Mouse (Mus musculus) kidney, embryonic 14.5 days (tissue): ENCODE measurements around the gene Trrap. TPM values are rescaled to one million over a fixed set of nuclear protein-coding genes. Genes with fewer than 3 reads are reported as not detected.

Experiments used
- ATAC-seq: fragments of 200-750 bp; cut with Nextera tagmentation; 2 replicates; pipeline ENCODE4 v1.8.0; 2017; ENCODE audit warnings: moderate number of reproducible peaks, mild to moderate bottlenecking, moderate TSS enrichment, moderate library complexity; ENCODE audit not compliant: low FRiP score, low TSS enrichment
- H3K27ac ChIP-seq: fragments of 300-500 bp; sonication (generic); 2 replicates; pipeline ENCODE4 v1.5.1; 2014; ENCODE audit warnings: low read depth, mild to moderate bottlenecking, low read length, moderate library complexity, mixed read lengths
- H3K27me3 ChIP-seq: fragments of 300-500 bp; sonication (generic); 2 replicates; pipeline ENCODE4 v1.6.1; 2014; ENCODE audit warnings: mild to moderate bottlenecking, low read length; ENCODE audit not compliant: control insufficient read depth, insufficient read depth
- H3K36me3 ChIP-seq: fragments of 300-500 bp; sonication (generic); 2 replicates; pipeline ENCODE4 v1.6.1; 2014; ENCODE audit warnings: low read length, mixed read lengths; ENCODE audit not compliant: control insufficient read depth, insufficient read depth
- H3K4me1 ChIP-seq: fragments of 300-500 bp; sonication (generic); 2 replicates; pipeline ENCODE4 v1.6.1; 2014; ENCODE audit warnings: low read length, mixed read lengths; ENCODE audit not compliant: control insufficient read depth, insufficient read depth
- H3K4me2 ChIP-seq: fragments of 300-500 bp; sonication (generic); replicated peaks from 2 replicates; pipeline ENCODE4 v1.6.1; 2014; ENCODE audit warnings: low read depth, mild to moderate bottlenecking, low read length
- H3K4me3 ChIP-seq: fragments of 300-500 bp; sonication (generic); 2 replicates; pipeline ENCODE4 v1.5.1; 2014; ENCODE audit warnings: mild to moderate bottlenecking, low read length
- H3K9ac ChIP-seq: fragments of 300-500 bp; sonication (generic); 2 replicates; pipeline ENCODE4 v1.6.1; 2014; ENCODE audit warnings: low read depth, mild to moderate bottlenecking, low read length, moderate library complexity
- H3K9me3 ChIP-seq: fragments of 300-500 bp; sonication (generic); 2 replicates; pipeline ENCODE4 v1.6.1; 2016; ENCODE audit warnings: low read length; ENCODE audit not compliant: control insufficient read depth
- WGBS: fragments of 180-500 bp; shearing (Covaris S2); extraction: QIAGEN DNeasy Blood & Tissue Kit; methylation state at CpG from one replicate; pipeline ENCODE4 v1.1.7; 2014; 5-methylcytosine and 5-hydroxymethylcytosine counted together
- polyA plus RNA-seq: library from polyadenylated mRNA; unstranded; fragments of >200 nt; fragmentation: Nextera tagmentation; extraction: Ambion mirVana; gene quantifications from 2 replicates; pipeline ENCODE4 v1.2.1, GENCODE M21; 2014

The Trrap gene
- polyA plus RNA-seq, 1 experiment from 2014 or later = 110 TPM

- no peaks in the 10 kb centered on the region for H3K27me3 ChIP-seq
- no peak for ATAC-seq
- H3K27ac ChIP-seq = no peak overlapping the region
- H3K4me2 ChIP-seq = no peak overlapping the region
- H3K9ac ChIP-seq = no peak overlapping the region
- WGBS = 93% methylated on average over 8 of the region's 8 CpGs
- H3K9me3 ChIP-seq = no peaks in the 10 kb centered on the region
- H3K4me1 ChIP-seq = no peaks in the 10 kb centered on the region
- peaks cover 99% of the 10 kb centered on the region for H3K36me3 ChIP-seq
- no peak overlapping the region for H3K4me3 ChIP-seq
These were observed 35.5 kb downstream of the Trrap start for GRCm38 (mm10) chr5:144803066-144803465.

DNA sequence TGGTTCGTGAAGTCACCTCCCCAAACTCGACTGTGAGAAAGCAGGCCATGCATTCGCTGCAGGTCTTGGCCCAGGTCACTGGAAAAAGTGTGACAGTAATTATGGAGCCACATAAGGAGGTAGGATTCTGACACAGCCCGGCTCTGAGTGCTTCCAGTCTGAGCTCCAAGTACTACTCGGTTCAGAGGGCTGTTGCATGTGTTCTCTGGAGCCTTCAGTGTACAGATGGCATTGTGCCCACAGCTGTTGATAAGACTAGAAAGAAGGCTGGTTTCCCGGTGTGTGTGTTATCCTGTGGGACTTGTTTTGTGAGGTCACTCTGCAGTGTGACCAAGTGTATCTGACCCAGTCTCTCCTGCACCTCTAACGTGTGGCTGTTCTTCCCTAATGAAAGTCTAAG is 36.6 kb downstream of the Trrap start:
- H3K36me3 ChIP-seq = peaks cover 99% of the 10 kb centered on the region
- H3K27me3 ChIP-seq = no peaks in the 10 kb centered on the region
- H3K27ac ChIP-seq = no peak overlapping the region
- H3K9ac ChIP-seq = no peak overlapping the region
- H3K4me1 ChIP-seq = no peaks in the 10 kb centered on the region
- H3K4me3 ChIP-seq = no peak overlapping the region
- WGBS = 95% methylated on average over 7 of the region's 7 CpGs
- no peak for ATAC-seq
- no peaks in the 10 kb centered on the region for H3K9me3 ChIP-seq
- no peak overlapping the region for H3K4me2 ChIP-seq

GRCm38 (mm10) chr5:144806931-144807330 is 39.4 kb downstream of the Trrap start:
- Histone ChIP-seq H3K4me3 (no peak overlapping the region), H3K4me2 (no peak overlapping the region), H3K36me3 (peaks cover 99% of the 10 kb centered on the region), H3K4me1 (no peaks in the 10 kb centered on the region), H3K27me3 (no peaks in the 10 kb centered on the region), H3K9me3 (no peaks in the 10 kb centered on the region), H3K27ac (no peak overlapping the region), H3K9ac (no peak overlapping the region)
- ATAC-seq = no peak
- WGBS = 97% methylated on average over 10 of the region's 10 CpGs

DNA sequence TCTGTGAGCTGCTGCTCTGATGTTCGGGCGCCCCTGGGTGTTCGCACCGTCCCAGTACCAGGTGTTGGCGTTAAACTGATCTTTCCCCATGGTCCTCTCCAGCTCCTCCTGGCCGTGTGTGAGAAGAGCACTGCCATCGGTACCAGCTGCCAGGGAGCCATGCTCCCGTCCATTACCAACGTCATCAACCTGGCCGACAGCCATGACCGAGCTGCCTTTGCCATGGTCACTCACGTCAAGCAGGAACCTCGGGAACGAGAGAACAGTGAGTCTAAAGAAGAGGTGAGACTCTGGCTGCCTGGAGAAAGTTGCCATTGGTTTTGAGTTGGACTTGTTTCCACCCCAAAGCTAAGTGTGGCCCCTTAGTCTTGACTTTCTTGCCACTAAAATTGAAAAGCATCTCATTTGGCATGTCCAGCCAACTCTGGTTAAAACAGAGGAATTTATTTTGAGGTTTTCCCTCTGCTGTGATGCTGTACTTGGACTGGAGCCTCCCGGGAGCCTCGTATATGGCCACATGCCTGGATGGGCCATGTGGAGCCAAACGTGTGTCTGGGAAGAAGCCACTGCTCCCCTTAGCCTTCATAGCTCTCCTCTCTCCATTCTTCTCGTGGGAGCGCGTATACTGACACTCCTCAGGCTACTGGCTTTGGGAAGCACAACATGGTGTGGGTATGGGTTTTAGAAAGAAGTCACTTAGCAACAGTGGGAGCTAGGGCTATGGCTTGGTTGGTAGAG is 61.0 kb downstream of the Trrap start:
- ATAC-seq = no peak
- Histone ChIP-seq H3K4me2 (no peak overlapping the region), H3K4me3 (no peak overlapping the region), H3K27me3 (no peaks in the 10 kb centered on the region), H3K9ac (no peak overlapping the region), H3K36me3 (peaks cover 99% of the 10 kb centered on the region), H3K27ac (no peak overlapping the region), H3K4me1 (no peaks in the 10 kb centered on the region), H3K9me3 (no peaks in the 10 kb centered on the region)
- 95% methylated on average over 20 of the region's 20 CpGs for WGBS

- Histone ChIP-seq H3K36me3 (peaks cover 97% of the 10 kb centered on the region), H3K27ac (no peak overlapping the region), H3K4me2 (no peak overlapping the region), H3K9ac (no peak overlapping the region), H3K4me1 (no peaks in the 10 kb centered on the region), H3K9me3 (no peaks in the 10 kb centered on the region), H3K27me3 (no peaks in the 10 kb centered on the region), H3K4me3 (no peak overlapping the region)
- 98% methylated on average over 4 of the region's 4 CpGs for WGBS
- no peak for ATAC-seq
These were observed 62.1 kb downstream of the Trrap start for GRCm38 (mm10) chr5:144829631-144830030.

GRCm38 (mm10) chr5:144831840-144832469 is 64.4 kb downstream of the Trrap start:
- no peaks in the 10 kb centered on the region for H3K9me3 ChIP-seq
- no peaks in the 10 kb centered on the region for H3K4me1 ChIP-seq
- H3K27me3 ChIP-seq = no peaks in the 10 kb centered on the region
- WGBS = 87% methylated on average over 9 of the region's 9 CpGs
- H3K27ac ChIP-seq = no peak overlapping the region
- peaks cover 96% of the 10 kb centered on the region for H3K36me3 ChIP-seq
- ATAC-seq = no peak
- H3K4me3 ChIP-seq = no peak overlapping the region
- no peak overlapping the region for H3K9ac ChIP-seq
- no peak overlapping the region for H3K4me2 ChIP-seq

DNA sequence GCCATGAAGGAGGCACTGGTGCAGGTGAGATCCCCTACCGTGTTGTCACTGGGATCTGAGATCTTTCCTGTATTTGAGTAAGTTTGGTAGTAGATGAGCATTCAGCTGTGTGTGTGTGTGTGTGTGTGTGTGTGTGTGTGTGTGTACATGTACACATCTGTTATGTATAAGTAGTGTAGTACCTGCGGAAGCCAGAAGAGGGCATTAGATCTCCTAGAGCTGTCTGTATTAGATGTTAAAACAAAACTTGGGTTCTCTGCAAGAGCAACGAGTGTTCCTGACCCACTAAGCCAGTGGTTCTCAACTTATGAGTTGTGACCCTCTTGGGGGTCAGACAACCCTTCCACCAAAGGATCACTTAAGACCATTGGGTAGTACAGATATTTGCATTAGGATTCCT is 68.6 kb downstream of the Trrap start:
- Histone ChIP-seq H3K27me3 (no peaks in the 10 kb centered on the region), H3K4me1 (no peaks in the 10 kb centered on the region), H3K36me3 (peaks cover 95% of the 10 kb centered on the region), H3K9ac (no peak overlapping the region), H3K27ac (no peak overlapping the region), H3K4me3 (no peak overlapping the region), H3K9me3 (no peaks in the 10 kb centered on the region), H3K4me2 (no peak overlapping the region)
- 94% methylated on average over 3 of the region's 3 CpGs for WGBS
- ATAC-seq = no peak

DNA sequence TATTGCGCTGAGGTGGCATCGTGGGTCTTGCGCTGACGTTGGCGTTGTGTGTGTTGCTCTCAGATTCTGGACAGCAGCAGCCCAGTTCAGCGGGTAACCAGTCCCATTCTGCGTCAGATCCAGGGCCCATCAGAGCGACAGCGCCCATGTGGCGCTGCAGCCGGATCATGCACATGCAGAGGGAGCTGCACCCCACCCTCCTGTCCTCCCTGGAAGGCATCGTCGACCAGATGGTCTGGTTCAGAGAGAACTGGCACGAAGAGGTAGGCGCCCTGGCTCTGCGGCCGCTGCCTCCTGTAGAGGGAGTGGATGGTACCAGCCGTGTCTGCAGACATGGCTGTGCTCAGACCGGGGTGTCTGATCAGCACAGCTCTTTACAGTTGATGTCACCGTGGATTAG is 77.8 kb downstream of the Trrap start:
- Histone ChIP-seq H3K27ac (no peak overlapping the region), H3K9ac (no peak overlapping the region), H3K36me3 (peaks cover 98% of the 10 kb centered on the region), H3K4me1 (no peaks in the 10 kb centered on the region), H3K27me3 (no peaks in the 10 kb centered on the region), H3K4me3 (no peak overlapping the region), H3K4me2 (no peak overlapping the region), H3K9me3 (no peaks in the 10 kb centered on the region)
- WGBS = 96% methylated on average over 20 of the region's 20 CpGs
- no peak for ATAC-seq

DNA sequence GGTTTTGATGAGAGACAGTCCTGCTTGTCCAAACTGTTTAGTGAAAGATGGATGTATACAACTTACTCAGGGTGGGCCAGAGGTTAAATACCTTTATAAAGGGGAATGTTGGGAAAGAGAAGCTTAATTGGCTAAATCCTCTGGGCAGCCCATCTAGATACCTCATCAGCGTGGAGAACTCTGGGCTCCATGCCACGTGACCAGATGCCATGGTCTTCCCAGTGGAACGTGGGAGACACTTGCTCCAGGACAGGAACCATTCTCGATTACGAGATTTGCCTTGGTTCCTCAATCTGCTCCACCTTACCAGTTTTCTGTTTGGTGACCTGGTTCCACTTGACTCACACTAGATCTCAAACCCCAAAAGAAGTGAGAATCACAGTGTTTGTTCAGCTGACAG is 81.2 kb downstream of the Trrap start:
- no peaks in the 10 kb centered on the region for H3K4me1 ChIP-seq
- H3K9ac ChIP-seq = no peak overlapping the region
- ATAC-seq = no peak
- H3K27me3 ChIP-seq = no peaks in the 10 kb centered on the region
- H3K4me2 ChIP-seq = no peak overlapping the region
- no peak overlapping the region for H3K27ac ChIP-seq
- peaks cover 98% of the 10 kb centered on the region for H3K36me3 ChIP-seq
- H3K4me3 ChIP-seq = no peak overlapping the region
- WGBS = 87% methylated on average over 5 of the region's 5 CpGs
- no peaks in the 10 kb centered on the region for H3K9me3 ChIP-seq
